Mouse (Mus musculus): Measurements from ENCODE around the gene Sppl2a. TPM values are rescaled to one million over a fixed set of nuclear protein-coding genes. Genes with fewer than 3 reads are reported as not detected.
A peak's percentile ranks its signal among the peaks of the same experiment; 100 is the strongest.
"Not testable (repeated sequence)": the region's sequence is repeated elsewhere in the genome, so short reads cannot be mapped to it uniquely, and the experiment has no call there.

Gene Sppl2a
- total RNA-seq (2017) = 39.4 and 41.6 TPM in 2 replicates

GRCm38 (mm10) chr2:126932897-126933641 lies at the start of gene Sppl2a:
Gene Sppl2a, minus strand, starts transcription at chr2:126933235.
- ATAC-seq (replicated peaks in 1 of 2; ENCODE audit: insufficient read depth in 1 of 2, low FRiP score in 2 of 2, low TSS enrichment in 1 of 2, low read depth in 1 of 2, poor library complexity in 2 of 2, severe bottlenecking in 2 of 2) = peak; percentile 96 to 100

GRCm38 (mm10) chr2:126977428-126977827 lies 44.4 kb upstream of the Sppl2a start:
- no peak for ATAC-seq (replicated peaks in 1 of 2; ENCODE audit: insufficient read depth in 1 of 2, low FRiP score in 2 of 2, low TSS enrichment in 1 of 2, low read depth in 1 of 2, poor library complexity in 2 of 2, severe bottlenecking in 2 of 2)

GRCm38 (mm10) chr2:126961696-126962095 lies 28.7 kb upstream of the Sppl2a start:
- ATAC-seq (replicated peaks in 1 of 2; ENCODE audit: insufficient read depth in 1 of 2, low FRiP score in 2 of 2, low TSS enrichment in 1 of 2, low read depth in 1 of 2, poor library complexity in 2 of 2, severe bottlenecking in 2 of 2) = no peak

GRCm38 (mm10) chr2:126955671-126956070 lies 22.6 kb upstream of the Sppl2a start:
- ATAC-seq (replicated peaks in 1 of 2; ENCODE audit: insufficient read depth in 1 of 2, low FRiP score in 2 of 2, low TSS enrichment in 1 of 2, low read depth in 1 of 2, poor library complexity in 2 of 2, severe bottlenecking in 2 of 2) = no peak

GRCm38 (mm10) chr2:126951085-126951484 lies 18.1 kb upstream of the Sppl2a start:
- no peak for ATAC-seq (replicated peaks in 1 of 2; ENCODE audit: insufficient read depth in 1 of 2, low FRiP score in 2 of 2, low TSS enrichment in 1 of 2, low read depth in 1 of 2, poor library complexity in 2 of 2, severe bottlenecking in 2 of 2)

- ATAC-seq (replicated peaks in 1 of 2; ENCODE audit: insufficient read depth in 1 of 2, low FRiP score in 2 of 2, low TSS enrichment in 1 of 2, low read depth in 1 of 2, poor library complexity in 2 of 2, severe bottlenecking in 2 of 2) = no peak
Observed at GRCm38 (mm10) chr2:126950453-126950852, 17.4 kb upstream of the Sppl2a start.

GRCm38 (mm10) chr2:126949856-126950255 lies 16.8 kb upstream of the Sppl2a start:
- ATAC-seq (replicated peaks in 1 of 2; ENCODE audit: insufficient read depth in 1 of 2, low FRiP score in 2 of 2, low TSS enrichment in 1 of 2, low read depth in 1 of 2, poor library complexity in 2 of 2, severe bottlenecking in 2 of 2) = no peak

GRCm38 (mm10) chr2:126949297-126949696 lies 16.3 kb upstream of the Sppl2a start:
- not testable (repeated sequence) for ATAC-seq (replicated peaks in 1 of 2; ENCODE audit: insufficient read depth in 1 of 2, low FRiP score in 2 of 2, low TSS enrichment in 1 of 2, low read depth in 1 of 2, poor library complexity in 2 of 2, severe bottlenecking in 2 of 2)

GRCm38 (mm10) chr2:126948231-126948630 lies 15.2 kb upstream of the Sppl2a start:
- ATAC-seq (replicated peaks in 1 of 2; ENCODE audit: insufficient read depth in 1 of 2, low FRiP score in 2 of 2, low TSS enrichment in 1 of 2, low read depth in 1 of 2, poor library complexity in 2 of 2, severe bottlenecking in 2 of 2) = no peak

- ATAC-seq (replicated peaks in 1 of 2; ENCODE audit: insufficient read depth in 1 of 2, low FRiP score in 2 of 2, low TSS enrichment in 1 of 2, low read depth in 1 of 2, poor library complexity in 2 of 2, severe bottlenecking in 2 of 2) = no peak
Observed at GRCm38 (mm10) chr2:126947646-126948045, 14.6 kb upstream of the Sppl2a start.

GRCm38 (mm10) chr2:126943211-126943610 lies 10.2 kb upstream of the Sppl2a start:
- no peak for ATAC-seq (replicated peaks in 1 of 2; ENCODE audit: insufficient read depth in 1 of 2, low FRiP score in 2 of 2, low TSS enrichment in 1 of 2, low read depth in 1 of 2, poor library complexity in 2 of 2, severe bottlenecking in 2 of 2)

GRCm38 (mm10) chr2:126940314-126940866 lies 7.4 kb upstream of the Sppl2a start:
- no peak for ATAC-seq (replicated peaks in 1 of 2; ENCODE audit: insufficient read depth in 1 of 2, low FRiP score in 2 of 2, low TSS enrichment in 1 of 2, low read depth in 1 of 2, poor library complexity in 2 of 2, severe bottlenecking in 2 of 2)

GRCm38 (mm10) chr2:126938069-126938468 lies 5.0 kb upstream of the Sppl2a start:
- no peak for ATAC-seq (replicated peaks in 1 of 2; ENCODE audit: insufficient read depth in 1 of 2, low FRiP score in 2 of 2, low TSS enrichment in 1 of 2, low read depth in 1 of 2, poor library complexity in 2 of 2, severe bottlenecking in 2 of 2)

GRCm38 (mm10) chr2:126933921-126934320 lies 886 bp upstream of the Sppl2a start:
- no peak for ATAC-seq (replicated peaks in 1 of 2; ENCODE audit: insufficient read depth in 1 of 2, low FRiP score in 2 of 2, low TSS enrichment in 1 of 2, low read depth in 1 of 2, poor library complexity in 2 of 2, severe bottlenecking in 2 of 2)

- ATAC-seq (replicated peaks in 1 of 2; ENCODE audit: insufficient read depth in 1 of 2, low FRiP score in 2 of 2, low TSS enrichment in 1 of 2, low read depth in 1 of 2, poor library complexity in 2 of 2, severe bottlenecking in 2 of 2) = no peak
Observed at GRCm38 (mm10) chr2:126932261-126932896, 656 bp downstream of the Sppl2a start.

- no peak for ATAC-seq (replicated peaks in 1 of 2; ENCODE audit: insufficient read depth in 1 of 2, low FRiP score in 2 of 2, low TSS enrichment in 1 of 2, low read depth in 1 of 2, poor library complexity in 2 of 2, severe bottlenecking in 2 of 2)
Observed at GRCm38 (mm10) chr2:126931784-126932183, 1.3 kb downstream of the Sppl2a start.

GRCm38 (mm10) chr2:126928681-126929080 lies 4.4 kb downstream of the Sppl2a start:
- ATAC-seq (replicated peaks in 1 of 2; ENCODE audit: insufficient read depth in 1 of 2, low FRiP score in 2 of 2, low TSS enrichment in 1 of 2, low read depth in 1 of 2, poor library complexity in 2 of 2, severe bottlenecking in 2 of 2) = no peak

- ATAC-seq (replicated peaks in 1 of 2; ENCODE audit: insufficient read depth in 1 of 2, low FRiP score in 2 of 2, low TSS enrichment in 1 of 2, low read depth in 1 of 2, poor library complexity in 2 of 2, severe bottlenecking in 2 of 2) = no peak
Observed at GRCm38 (mm10) chr2:126920358-126921060, 12.5 kb downstream of the Sppl2a start.

Measured in hematopoietic stem cell, adult 5-6 weeks (primary cell).